Mouse (Mus musculus) G1E (cell line): Measurements from ENCODE around the gene Scgb2b24. TPM values are rescaled to one million over a fixed set of nuclear protein-coding genes. Genes with fewer than 3 reads are reported as not detected.

ENCODE experiments used
- ATAC-seq: 2 replicates; pipeline ENCODE4 v1.8.0; 2016; ENCODE audit warnings: mild to moderate bottlenecking; ENCODE audit not compliant: insufficient number of reproducible peaks, poor library complexity, low FRiP score, severe bottlenecking; ENCODE audit errors: extremely low read depth
- DNase-seq: peaks from one replicate; pipeline ENCODE4 v3.0.0; 2012; ENCODE audit warnings: low spot score
- H3K27me3 ChIP-seq: 2 replicates; pipeline ENCODE4 v1.6.1; 2012; ENCODE audit warnings: mild to moderate bottlenecking, low read length, inconsistent platforms; ENCODE audit not compliant: insufficient read depth
- H3K36me3 ChIP-seq: replicated peaks from 2 replicates; pipeline ENCODE3; 2012; ENCODE audit warnings: mild to moderate bottlenecking, inconsistent platforms
- H3K4me1 ChIP-seq: 2 replicates; pipeline ENCODE4 v1.6.1; 2012; ENCODE audit warnings: low read depth, low read length, inconsistent platforms, mixed read lengths; ENCODE audit not compliant: insufficient read depth
- H3K4me3 ChIP-seq: 2 replicates; pipeline ENCODE4 v1.5.1; 2012; ENCODE audit warnings: low read depth, mild to moderate bottlenecking, inconsistent platforms, low read length, moderate library complexity, mixed read lengths
- H3K9me3 ChIP-seq: replicated peaks from 2 replicates; pipeline ENCODE4 v1.6.1; 2012; ENCODE audit warnings: inconsistent platforms
- CTCF ChIP-seq: IDR thresholded peaks from 2 replicates; pipeline ENCODE4 v1.5.1; 2012; ENCODE audit warnings: low read depth, low read length, inconsistent platforms, mixed read lengths
- GATA1 ChIP-seq: IDR thresholded peaks from 2 replicates; pipeline ENCODE4 v1.6.1; 2012; ENCODE audit warnings: borderline replicate concordance, low read length, inconsistent platforms, mixed read lengths
- GATA2 ChIP-seq: IDR thresholded peaks from 2 replicates; pipeline ENCODE4 v1.6.1; 2012; ENCODE audit warnings: low read depth, low read length, inconsistent platforms, borderline replicate concordance
- POLR2AphosphoS5 ChIP-seq: IDR thresholded peaks from 2 replicates; pipeline ENCODE4 v1.6.1; 2012; ENCODE audit warnings: low read depth, low read length, inconsistent platforms; ENCODE audit not compliant: insufficient replicate concordance
- TAL1 ChIP-seq: conservative IDR thresholded peaks from 2 replicates; pipeline ENCODE4 v1.6.1; 2012; ENCODE audit warnings: low read depth, low read length, inconsistent platforms, mixed read lengths
- polyA plus RNA-seq: library from polyadenylated mRNA; stranded (reverse); fragments of >175 nt; gene quantifications from 2 replicates; pipeline ENCODE4 v1.2.3, GENCODE M21; 2012
- total RNA-seq, 2 experiments: library from RNA; stranded (forward) in 1 of 2; stranded (reverse) in 1 of 2; fragments of 200-1000 nt in 1 of 2; fragments of >200 nt in 1 of 2; fragmentation: Nextera tagmentation in 1 of 2; gene quantifications; 2 replicates each; pipeline ENCODE4 v1.2.3; 2014 to 2017

Gene Scgb2b24
- total RNA-seq (2014; fragmentation: Nextera tagmentation) (not detected in 2 replicates), total RNA-seq (2017) (0.33 TPM in 1 of 2 replicates, not detected in the other), polyA plus RNA-seq (not detected in 2 replicates)

DNA sequence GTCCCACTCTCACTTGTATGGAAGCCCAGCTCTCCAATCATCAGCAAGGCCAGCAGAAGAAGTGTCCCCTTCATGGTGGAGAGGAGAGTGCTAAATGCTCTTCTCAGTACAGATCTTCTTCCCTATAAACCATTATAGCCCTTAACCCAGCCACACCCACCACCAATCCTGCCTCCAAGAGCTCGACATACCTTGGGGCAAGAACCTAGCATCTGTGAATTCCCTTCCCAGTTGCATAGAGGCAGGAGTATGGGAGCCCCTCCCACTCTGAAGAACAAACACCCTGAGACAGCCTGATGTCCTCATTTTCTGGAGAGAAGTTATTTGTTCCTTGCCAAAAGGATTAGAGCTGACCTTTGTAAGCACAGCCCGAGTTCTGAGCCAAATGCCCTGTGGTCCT lies at the start of gene Scgb2b24:
Gene Scgb2b24 (minus strand): TSS at position 101 of the 400 bp plus-strand sequence.
- H3K4me1 ChIP-seq: no peaks in the 10 kb centered on the region
- no peaks in the 10 kb centered on the region for H3K36me3 ChIP-seq
- ATAC-seq: no peak
- H3K9me3 ChIP-seq: peaks cover 22% of the 10 kb centered on the region; the same call in 1 of the 2 replicates
- H3K4me3 ChIP-seq: no peak within 1 kb of the TSS
- no peaks in the 10 kb centered on the region for H3K27me3 ChIP-seq
- no peak for DNase-seq
- TF ChIP-seq POLR2AphosphoS5 (no peak), TAL1 (no peak), GATA1 (no peak), CTCF (no peak), GATA2 (no peak)

DNA sequence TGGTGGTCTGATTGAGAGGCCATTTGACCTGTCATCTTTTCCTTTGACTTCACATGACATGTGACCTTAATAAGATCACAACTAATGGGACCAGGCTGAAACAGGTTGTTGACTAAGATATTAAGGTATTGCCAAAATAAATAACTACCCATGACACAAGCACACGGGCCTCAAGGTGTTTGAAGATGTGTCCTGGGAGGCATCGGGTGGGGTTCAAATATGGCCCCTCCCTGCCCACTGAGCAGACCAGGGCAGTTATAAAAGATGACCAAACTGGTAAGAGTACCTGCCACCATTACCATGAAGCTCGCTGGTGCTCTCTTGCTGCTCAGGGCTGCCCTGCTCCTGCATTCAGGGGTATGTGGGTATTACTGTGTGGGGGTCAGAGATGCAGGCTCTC lies 4.4 kb upstream of the Scgb2b24 start, which contains the start of gene Scgb1b24:
Gene Scgb1b24 (plus strand): TSS at position 301 of the 400 bp plus-strand sequence.
- no peak for TF ChIP-seq TAL1
- Histone ChIP-seq H3K9me3 (peaks cover 18% of the 10 kb centered on the region; the same call in 1 of the 2 replicates), H3K4me3 (no peak within 1 kb of the TSS), H3K27me3 (no peaks in the 10 kb centered on the region), H3K4me1 (no peaks in the 10 kb centered on the region), H3K36me3 (no peaks in the 10 kb centered on the region)
- DNase-seq (no peak), ATAC-seq (no peak)

DNA sequence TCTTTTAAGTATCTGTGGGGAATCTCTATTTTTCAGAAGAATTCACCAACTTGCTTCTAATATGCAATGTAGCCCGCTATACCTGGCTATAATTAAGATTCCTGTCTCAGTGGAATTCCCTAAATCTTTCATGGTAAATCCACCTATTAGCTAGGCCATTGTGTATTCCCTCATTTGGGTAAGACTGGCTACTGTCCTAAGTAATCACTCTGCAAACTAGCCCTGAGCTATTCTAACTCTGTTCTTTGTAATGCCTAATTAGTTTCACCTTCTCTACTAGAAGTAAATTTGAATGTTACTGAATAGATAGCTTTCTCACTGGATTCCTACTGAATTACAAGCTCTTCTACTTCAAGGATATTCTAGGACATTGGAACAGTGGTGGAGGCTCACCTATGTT lies 49.2 kb downstream of the Scgb2b24 start:
- no peak for ATAC-seq
- DNase-seq: no peak

More for the DNA sequence above, 49.2 kb downstream of the Scgb2b24 start:
- Histone ChIP-seq H3K9me3 (peaks cover 14% of the 10 kb centered on the region), H3K27me3 (no peaks in the 10 kb centered on the region), H3K4me3 (no peak overlapping the region), H3K36me3 (no peaks in the 10 kb centered on the region), H3K4me1 (no peaks in the 10 kb centered on the region)
- no peak for TF ChIP-seq GATA1
- no peak for TF ChIP-seq CTCF
- TF ChIP-seq GATA2: no peak
- no peak for TF ChIP-seq POLR2AphosphoS5
- TF ChIP-seq TAL1: no peak

Other genes with a start within 250 kb of the Scgb2b24 start
- gene Scgb2b21, start 218.9 kb downstream of the Scgb2b24 start, total RNA-seq (2014; fragmentation: Nextera tagmentation): not detected in 2 replicates
- 0.60 TPM in 1 of 2 replicates, not detected in the other for gene Scgb2b21, start 218.9 kb downstream of the Scgb2b24 start, total RNA-seq (2017)
- not detected in 2 replicates for gene Scgb2b21, start 218.9 kb downstream of the Scgb2b24 start, polyA plus RNA-seq
- not detected in 2 replicates for gene Scgb1b24, start 4.5 kb upstream of the Scgb2b24 start, total RNA-seq (2014; fragmentation: Nextera tagmentation)
- gene Scgb1b24, start 4.5 kb upstream of the Scgb2b24 start, total RNA-seq (2017): not detected in 2 replicates
- not detected in 2 replicates for gene Scgb1b24, start 4.5 kb upstream of the Scgb2b24 start, polyA plus RNA-seq
- gene Scgb2b26, start 205.7 kb upstream of the Scgb2b24 start, total RNA-seq (2014; fragmentation: Nextera tagmentation): not detected in 2 replicates
- gene Scgb2b26, start 205.7 kb upstream of the Scgb2b24 start, total RNA-seq (2017): not detected in 2 replicates
- gene Scgb2b26, start 205.7 kb upstream of the Scgb2b24 start, polyA plus RNA-seq: not detected in 2 replicates